Mouse (Mus musculus): ENCODE results near the gene Mlf2. TPM values are rescaled to one million over a fixed set of nuclear protein-coding genes. Genes with fewer than 3 reads are reported as not detected.
A peak's percentile ranks its signal among the peaks of the same experiment; 100 is the strongest.

Mlf2 gene
- total and polyA plus RNA-seq, 3 experiments, result 154 to 340 TPM; not detected in 1

GRCm38 (mm10) chr6:124904161-124904981 is 26.8 kb upstream of the Mlf2 start:
- Histone ChIP-seq H3K27ac (ENCODE audit: control insufficient read depth, low read depth, low read length) (peak overlapping the region; percentile 23), H3K4me1 (ENCODE audit: control insufficient read depth in 1 of 2, insufficient read depth in 2 of 2, low read length in 2 of 2) (peaks cover 0 to 5% of the 10 kb centered on the region in 2 experiments; a peak in 3 of 4 replicates), H3K27me3 (ENCODE audit: control insufficient read depth in 1 of 2, insufficient read depth in 2 of 2, low read length in 2 of 2) (no peaks in the 10 kb centered on the region), H3K9ac (ENCODE audit: control insufficient read depth, low read depth, low read length, poor library complexity, severe bottlenecking) (peak overlapping the region; percentile 76), H3K36me3 (ENCODE audit: control insufficient read depth in 1 of 2, insufficient read depth in 2 of 2, low read length in 2 of 2) (no peaks in the 10 kb centered on the region; a peak in 1 of 4 replicates), H3K9me3 (replicated peaks; ENCODE audit: insufficient read depth, low read length) (no peaks in the 10 kb centered on the region), H3K79me2 (ENCODE audit: control insufficient read depth, insufficient read depth, low read length, poor library complexity) (peaks cover 2% of the 10 kb centered on the region; the same call in 1 of the 2 replicates), H3K4me3 (ENCODE audit: control insufficient read depth in 1 of 2, insufficient read depth in 1 of 2, low read depth in 2 of 2, low read length in 2 of 2) (peak overlapping the region; percentile 72 to 74)
- TF ChIP-seq SMC3 (IDR thresholded peaks at IDR 0.05; ENCODE audit: low read depth, low read length) (peak; percentile 31), SIN3A (IDR thresholded peaks at IDR 0.05; ENCODE audit: low read length) (peak; percentile 30; the same call in 1 of the 2 replicates), USF2 (IDR thresholded peaks at IDR 0.05; ENCODE audit: borderline replicate concordance in 1 of 2, insufficient read depth in 1 of 2, low read depth in 1 of 2, low read length in 2 of 2) (no peak), CTCF (IDR thresholded peaks at IDR 0.05 in 2 of 3, conservative IDR thresholded peaks at IDR 0.05 in 1 of 3; ENCODE audit: control insufficient read depth in 1 of 3, insufficient read depth in 1 of 3, low read depth in 2 of 3, low read length in 3 of 3, poor library complexity in 1 of 3, severe bottlenecking in 1 of 3) (peak; percentile 54 to 70 (median 63); a peak in 5 of 6 replicates), HCFC1 (IDR thresholded peaks at IDR 0.05; ENCODE audit: low read depth, low read length) (peak; percentile 29; the same call in 1 of the 2 replicates), NELFE (IDR thresholded peaks at IDR 0.05; ENCODE audit: low read depth, low read length) (peak; percentile 47; the same call in 1 of the 2 replicates), MAFK (IDR thresholded peaks at IDR 0.05; ENCODE audit: borderline replicate concordance, low read depth, low read length) (no peak)
- DNase-seq (ENCODE audit: low read depth, low spot score), result peak; percentile 88

GRCm38 (mm10) chr6:124904991-124905860 is 26.0 kb upstream of the Mlf2 start:
- Histone ChIP-seq H3K36me3 (ENCODE audit: control insufficient read depth in 1 of 2, insufficient read depth in 2 of 2, low read length in 2 of 2) (no peaks in the 10 kb centered on the region; a peak in 1 of 4 replicates), H3K27ac (ENCODE audit: control insufficient read depth, low read depth, low read length) (no peak overlapping the region), H3K9me3 (replicated peaks; ENCODE audit: insufficient read depth, low read length) (no peaks in the 10 kb centered on the region), H3K79me2 (ENCODE audit: control insufficient read depth, insufficient read depth, low read length, poor library complexity) (peaks cover 2% of the 10 kb centered on the region; the same call in 1 of the 2 replicates), H3K9ac (ENCODE audit: control insufficient read depth, low read depth, low read length, poor library complexity, severe bottlenecking) (no peak overlapping the region), H3K4me1 (ENCODE audit: control insufficient read depth in 1 of 2, insufficient read depth in 2 of 2, low read length in 2 of 2) (peaks cover 0 to 5% of the 10 kb centered on the region in 2 experiments; a peak in 3 of 4 replicates), H3K4me3 (ENCODE audit: control insufficient read depth in 1 of 2, insufficient read depth in 1 of 2, low read depth in 2 of 2, low read length in 2 of 2) (no peak overlapping the region), H3K27me3 (ENCODE audit: control insufficient read depth in 1 of 2, insufficient read depth in 2 of 2, low read length in 2 of 2) (no peaks in the 10 kb centered on the region)
- no peak for DNase-seq (ENCODE audit: low read depth, low spot score)
- TF ChIP-seq ZNF384 (IDR thresholded peaks at IDR 0.05; ENCODE audit: low read depth, low read length) (no peak), KAT2A (conservative IDR thresholded peaks at IDR 0.05; ENCODE audit: low read depth, low read length) (no peak), MEF2A (IDR thresholded peaks at IDR 0.05; ENCODE audit: extremely low read depth, insufficient replicate concordance, low read depth, low read length, poor library complexity, severe bottlenecking) (no peak), BHLHE40 (IDR thresholded peaks at IDR 0.05; ENCODE audit: borderline replicate concordance, low read depth, low read length) (no peak), USF1 (IDR thresholded peaks at IDR 0.05; ENCODE audit: low read depth, low read length) (no peak), USF2 (IDR thresholded peaks at IDR 0.05; ENCODE audit: borderline replicate concordance in 1 of 2, insufficient read depth in 1 of 2, low read depth in 1 of 2, low read length in 2 of 2) (no peak), TCF12 (IDR thresholded peaks at IDR 0.05; ENCODE audit: low read depth, low read length) (no peak), ZKSCAN1 (IDR thresholded peaks at IDR 0.05; ENCODE audit: low read depth, low read length) (no peak), EP300 (IDR thresholded peaks at IDR 0.05; ENCODE audit: low read depth in 1 of 2, low read length in 2 of 2) (no peak), GATA1 (IDR thresholded peaks at IDR 0.05; ENCODE audit: low read depth, low read length) (no peak), CTCF (IDR thresholded peaks at IDR 0.05 in 2 of 3, conservative IDR thresholded peaks at IDR 0.05 in 1 of 3; ENCODE audit: control insufficient read depth in 1 of 3, insufficient read depth in 1 of 3, low read depth in 2 of 3, low read length in 3 of 3, poor library complexity in 1 of 3, severe bottlenecking in 1 of 3) (no peak)
